Mouse (Mus musculus): ENCODE measurements around the gene Vmn1r19. TPM values are rescaled to one million over a fixed set of nuclear protein-coding genes. Genes with fewer than 3 reads are reported as not detected.
A peak's percentile ranks its signal among the peaks of the same experiment; 100 is the strongest.

Vmn1r19 gene
- total and polyA plus RNA-seq, 3 experiments: not detected

DNA sequence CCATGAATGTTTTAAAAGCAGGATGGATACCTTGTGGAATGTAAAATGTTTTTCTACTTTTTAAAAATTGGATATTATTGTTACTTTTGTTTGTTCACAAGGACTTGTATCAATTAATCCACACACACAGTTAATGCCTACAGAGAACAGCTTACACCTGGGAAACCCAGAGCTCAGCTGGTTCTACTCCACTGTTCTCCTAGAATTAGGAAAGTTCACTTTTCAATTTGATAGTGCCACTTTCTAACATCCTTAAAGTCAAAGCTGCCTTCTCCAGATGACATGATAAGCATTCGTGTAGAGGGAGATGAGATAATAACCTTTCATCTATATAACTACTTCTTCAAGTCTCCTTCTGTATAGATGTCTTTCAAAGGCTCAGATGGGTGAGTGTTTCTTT is 25.1 kb downstream of the Vmn1r19 start, which contains the start of gene Vmn1r20:
Vmn1r20 (plus strand) TSS at position 301 of the 400 bp plus-strand sequence.
- dilution Hi-C loops (cut with MboI; ENCODE audit: extremely low pct_ligation_motif_present, extremely low pct_unique_long_range_greater_than_20kb, low sequenced_read_pairs): no loop called here
- no peak within 1 kb of the TSS for H3K27ac ChIP-seq (ENCODE audit: insufficient read depth, low read depth)
- no peaks in the 10 kb centered on the region for H3K4me1 ChIP-seq (ENCODE audit: control insufficient read depth in 1 of 2, insufficient read depth in 2 of 2)
- no peak within 1 kb of the TSS for H3K9ac ChIP-seq (ENCODE audit: insufficient read depth, low read depth)
- in situ Hi-C loops (cut with MboI; ENCODE audit: low pct_ligation_motif_present, low pct_unique_long_range_greater_than_20kb, low sequenced_read_pairs): no loop called here
- no peaks in the 10 kb centered on the region for H3K9me3 ChIP-seq (replicated peaks; ENCODE audit: low read length)
- H3K4me3 ChIP-seq (replicated peaks in 1 of 3; ENCODE audit: low read depth in 2 of 3, low read length in 2 of 3, poor library complexity in 1 of 3): no peak within 1 kb of the TSS
- no peak for DNase-seq (ENCODE audit: extremely low read depth)
- no peaks in the 10 kb centered on the region for H3K36me3 ChIP-seq (replicated peaks in 1 of 2; ENCODE audit: control insufficient read depth in 1 of 2, insufficient read depth in 1 of 2, low read length in 1 of 2)
- no peak within 1 kb of the TSS for H3K4me2 ChIP-seq (ENCODE audit: insufficient read depth, low read depth, poor library complexity, severe bottlenecking)
- no peaks in the 10 kb centered on the region for H3K27me3 ChIP-seq (replicated peaks)
- no peak for TF ChIP-seq CTCF (conservative IDR thresholded peaks at IDR 0.05 in 1 of 2, IDR thresholded peaks at IDR 0.05 in 1 of 2; ENCODE audit: low read depth in 2 of 2, low read length in 2 of 2)
- no peak for TF ChIP-seq EP300 (IDR thresholded peaks at IDR 0.05; ENCODE audit: low read length)
- TF ChIP-seq ELF1 (IDR thresholded peaks at IDR 0.05; ENCODE audit: low read depth, low read length): no peak
- TF ChIP-seq PAX5 (IDR thresholded peaks at IDR 0.05; ENCODE audit: low read length): no peak
- TF ChIP-seq MYC (IDR thresholded peaks at IDR 0.05; ENCODE audit: low read depth, low read length): no peak
- TF ChIP-seq BHLHE40 (IDR thresholded peaks at IDR 0.05; ENCODE audit: low read depth, low read length): no peak
- TF ChIP-seq SMC3 (IDR thresholded peaks at IDR 0.05; ENCODE audit: low read depth, low read length): no peak
- no peak for TF ChIP-seq MAZ (IDR thresholded peaks at IDR 0.05; ENCODE audit: low read depth, low read length)
- no peak for TF ChIP-seq ZNF384 (IDR thresholded peaks at IDR 0.05; ENCODE audit: low read depth, low read length)
- no peak for TF ChIP-seq TCF12 (IDR thresholded peaks at IDR 0.05; ENCODE audit: low read depth, low read length)
- no peak for TF ChIP-seq ZKSCAN1 (IDR thresholded peaks at IDR 0.05; ENCODE audit: borderline replicate concordance, low read depth, low read length)
- no peak for TF ChIP-seq SIN3A (IDR thresholded peaks at IDR 0.05; ENCODE audit: low read length)
- TF ChIP-seq CHD2 (IDR thresholded peaks at IDR 0.05; ENCODE audit: low read length): no peak
- no peaks in the 10 kb centered on the region for H3K79me2 ChIP-seq (replicated peaks; ENCODE audit: control insufficient read depth, extremely low read depth, insufficient read depth, poor library complexity, severe bottlenecking)

- Histone ChIP-seq H3K4me1 (ENCODE audit: control insufficient read depth in 1 of 2, insufficient read depth in 2 of 2) (no peaks in the 10 kb centered on the region), H3K9me3 (replicated peaks; ENCODE audit: low read length) (no peaks in the 10 kb centered on the region), H3K79me2 (replicated peaks; ENCODE audit: control insufficient read depth, extremely low read depth, insufficient read depth, poor library complexity, severe bottlenecking) (no peaks in the 10 kb centered on the region), H3K36me3 (replicated peaks in 1 of 2; ENCODE audit: control insufficient read depth in 1 of 2, insufficient read depth in 1 of 2, low read length in 1 of 2) (no peaks in the 10 kb centered on the region), H3K9ac (ENCODE audit: insufficient read depth, low read depth) (no peak overlapping the region), H3K27ac (ENCODE audit: insufficient read depth, low read depth) (no peak overlapping the region), H3K4me3 (replicated peaks in 1 of 3; ENCODE audit: low read depth in 2 of 3, low read length in 2 of 3, poor library complexity in 1 of 3) (no peak overlapping the region), H3K27me3 (replicated peaks) (no peaks in the 10 kb centered on the region), H3K4me2 (ENCODE audit: insufficient read depth, low read depth, poor library complexity, severe bottlenecking) (no peak overlapping the region)
- in situ Hi-C loops (cut with MboI; ENCODE audit: low pct_ligation_motif_present, low pct_unique_long_range_greater_than_20kb, low sequenced_read_pairs) (no loop called here), dilution Hi-C loops (cut with MboI; ENCODE audit: extremely low pct_ligation_motif_present, extremely low pct_unique_long_range_greater_than_20kb, low sequenced_read_pairs) (no loop called here)
- TF ChIP-seq ZC3H11A (IDR thresholded peaks at IDR 0.05; ENCODE audit: low read depth, low read length): peak; percentile 23; the same call in 1 of the 2 replicates
- peak; percentile 62 for TF ChIP-seq SMC3 (IDR thresholded peaks at IDR 0.05; ENCODE audit: low read depth, low read length)
- no peak for TF ChIP-seq MEF2A (IDR thresholded peaks at IDR 0.05; ENCODE audit: borderline replicate concordance, low read depth, low read length)
- TF ChIP-seq GABPA (IDR thresholded peaks at IDR 0.05; ENCODE audit: insufficient replicate concordance, low read depth, low read length): no peak
- no peak for TF ChIP-seq SIN3A (IDR thresholded peaks at IDR 0.05; ENCODE audit: low read length)
- peak; percentile 78 for TF ChIP-seq RAD21 (IDR thresholded peaks at IDR 0.05; ENCODE audit: low read depth, low read length)
- no peak for TF ChIP-seq MXI1 (IDR thresholded peaks at IDR 0.05; ENCODE audit: low read depth, low read length)
- no peak for TF ChIP-seq UBTF (IDR thresholded peaks at IDR 0.05; ENCODE audit: low read depth, low read length)
- no peak for TF ChIP-seq ELF1 (IDR thresholded peaks at IDR 0.05; ENCODE audit: low read depth, low read length)
- no peak for TF ChIP-seq JUND (conservative IDR thresholded peaks at IDR 0.05; ENCODE audit: low read depth, low read length)
- TF ChIP-seq BHLHE40 (IDR thresholded peaks at IDR 0.05; ENCODE audit: low read depth, low read length): no peak
- no peak for TF ChIP-seq PAX5 (IDR thresholded peaks at IDR 0.05; ENCODE audit: low read length)
- TF ChIP-seq MAX (IDR thresholded peaks at IDR 0.05; ENCODE audit: low read length): no peak
- no peak for TF ChIP-seq EP300 (IDR thresholded peaks at IDR 0.05; ENCODE audit: low read length)
- TF ChIP-seq KAT2A (IDR thresholded peaks at IDR 0.05; ENCODE audit: insufficient replicate concordance, low read length): no peak
- no peak for TF ChIP-seq TBP (conservative IDR thresholded peaks at IDR 0.05; ENCODE audit: low read depth, low read length)
- no peak for TF ChIP-seq JUN (IDR thresholded peaks at IDR 0.05; ENCODE audit: insufficient read depth, low read depth, low read length)
- no peak for TF ChIP-seq RCOR1 (conservative IDR thresholded peaks at IDR 0.05; ENCODE audit: low read depth, low read length)
- peak in 1 of 2 experiments; percentile 63; a peak in 2 of 4 replicates for TF ChIP-seq CTCF (conservative IDR thresholded peaks at IDR 0.05 in 1 of 2, IDR thresholded peaks at IDR 0.05 in 1 of 2; ENCODE audit: low read depth in 2 of 2, low read length in 2 of 2)
- TF ChIP-seq MYC (IDR thresholded peaks at IDR 0.05; ENCODE audit: low read depth, low read length): no peak
- TF ChIP-seq CHD2 (IDR thresholded peaks at IDR 0.05; ENCODE audit: low read length): no peak
- no peak for TF ChIP-seq MAFK (IDR thresholded peaks at IDR 0.05; ENCODE audit: insufficient replicate concordance, low read length)
- TF ChIP-seq USF2 (conservative IDR thresholded peaks at IDR 0.05; ENCODE audit: low read depth, low read length): no peak
- TF ChIP-seq ZNF384 (IDR thresholded peaks at IDR 0.05; ENCODE audit: low read depth, low read length): no peak
- TF ChIP-seq CHD1 (IDR thresholded peaks at IDR 0.05; ENCODE audit: low read depth, low read length): no peak
- TF ChIP-seq HCFC1 (IDR thresholded peaks at IDR 0.05; ENCODE audit: low read depth, low read length): no peak
- no peak for TF ChIP-seq NRF1 (IDR thresholded peaks at IDR 0.05; ENCODE audit: low read depth, low read length)
- DNase-seq (ENCODE audit: extremely low read depth): peak; percentile 13
These were observed 27.6 kb downstream of the Vmn1r19 start for GRCm38 (mm10) chr6:57431196-57431595.

All from CH12.LX (cell line).